Mouse (Mus musculus): ENCODE results near the gene Gm28870.
"Not testable (repeated sequence)": the region's sequence is repeated elsewhere in the genome, so short reads cannot be mapped to it uniquely, and the experiment has no call there.

Gene Gm28870

DNA sequence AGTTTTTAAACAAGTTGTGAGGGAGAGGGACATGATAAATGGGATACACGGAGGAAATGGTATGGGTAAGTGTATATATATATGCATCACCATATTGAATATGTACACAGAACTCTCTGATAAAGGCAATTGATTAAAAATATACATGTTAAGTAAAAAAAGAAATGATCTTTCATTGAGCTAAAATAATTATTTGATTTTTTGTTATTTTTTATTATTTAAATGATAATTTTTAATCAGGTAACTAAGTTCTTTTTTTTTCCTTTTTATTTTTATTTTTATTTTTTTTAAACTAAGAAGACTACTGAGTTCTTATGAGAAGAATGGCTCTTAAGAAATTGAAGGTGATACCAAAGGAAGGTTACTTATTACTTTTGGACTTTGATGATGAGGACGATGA lies at the start of gene Gm28870:
TSS of gene Gm28870 (plus strand) at position 301 of the 400 bp plus-strand sequence.
- DNase-seq (ENCODE audit: low read depth), result not testable (repeated sequence)
